Mouse (Mus musculus) brain, adult 2 months (tissue): ENCODE results near the gene Mogs.

ENCODE experiments used
- DNase-seq: peaks from one replicate; pipeline ENCODE4 v3.0.0; 2011; ENCODE audit warnings: low read depth, low spot score

Gene Mogs

GRCm38 (mm10) chr6:83115011-83115671 is at the start of gene Mogs:
TSS of gene Mogs (plus strand) at chr6:83115496.
- DNase-seq = peak; percentile 95

DNA sequence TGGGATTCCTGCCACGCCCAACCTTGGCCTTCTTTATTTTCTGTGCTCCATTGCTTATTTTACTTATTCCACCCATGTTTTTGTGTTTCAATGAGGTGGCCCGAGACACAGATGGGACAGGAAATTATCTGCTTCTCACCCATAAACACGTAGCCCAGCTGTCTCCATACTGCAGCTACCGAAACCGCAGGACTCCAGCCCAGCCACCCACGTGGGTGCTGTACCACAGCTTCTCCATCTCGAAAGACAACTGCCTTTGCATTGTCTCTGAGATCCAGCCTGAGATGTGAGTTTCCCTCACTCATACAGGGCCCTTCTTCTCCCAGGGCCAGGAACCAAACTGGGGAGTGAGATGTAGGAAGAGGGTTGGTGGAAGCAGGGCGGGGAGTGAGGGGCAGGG is 49.3 kb upstream of the Mogs start:
- no peak for DNase-seq

GRCm38 (mm10) chr6:83066441-83066840 is 48.9 kb upstream of the Mogs start:
- DNase-seq = no peak

DNA sequence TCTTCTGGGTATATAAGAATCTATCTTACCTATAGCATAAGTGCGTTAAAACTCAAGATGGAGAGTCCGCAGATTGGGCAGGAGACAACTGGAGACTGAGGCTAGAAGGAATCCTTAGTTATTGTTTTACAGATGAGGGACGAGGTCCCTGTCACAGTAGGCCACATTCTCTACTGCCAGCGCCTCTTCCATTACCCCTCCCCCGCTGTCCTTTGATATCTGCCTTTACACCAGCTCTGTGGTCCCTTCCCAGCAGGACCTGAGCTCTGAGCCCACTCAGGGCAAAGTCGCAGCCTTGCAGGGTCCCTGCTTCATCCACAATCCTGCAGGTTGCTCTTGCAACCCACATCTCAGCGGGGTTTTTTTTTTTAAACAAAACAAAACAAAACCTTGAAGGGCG is 47.1 kb upstream of the Mogs start:
- DNase-seq = no peak

GRCm38 (mm10) chr6:83068706-83069487 is 46.4 kb upstream of the Mogs start:
- no peak for DNase-seq

GRCm38 (mm10) chr6:83069488-83070246 is 45.6 kb upstream of the Mogs start:
- DNase-seq = no peak

DNA sequence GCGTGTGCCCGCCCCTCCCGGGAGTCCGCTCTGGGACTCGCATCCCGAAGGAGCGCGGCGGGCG is 45.2 kb upstream of the Mogs start, which contains the start of gene Tlx2:
Gene Tlx2, minus strand, starts transcription at position 47 of the 64 bp plus-strand sequence.
- no peak for DNase-seq

DNA sequence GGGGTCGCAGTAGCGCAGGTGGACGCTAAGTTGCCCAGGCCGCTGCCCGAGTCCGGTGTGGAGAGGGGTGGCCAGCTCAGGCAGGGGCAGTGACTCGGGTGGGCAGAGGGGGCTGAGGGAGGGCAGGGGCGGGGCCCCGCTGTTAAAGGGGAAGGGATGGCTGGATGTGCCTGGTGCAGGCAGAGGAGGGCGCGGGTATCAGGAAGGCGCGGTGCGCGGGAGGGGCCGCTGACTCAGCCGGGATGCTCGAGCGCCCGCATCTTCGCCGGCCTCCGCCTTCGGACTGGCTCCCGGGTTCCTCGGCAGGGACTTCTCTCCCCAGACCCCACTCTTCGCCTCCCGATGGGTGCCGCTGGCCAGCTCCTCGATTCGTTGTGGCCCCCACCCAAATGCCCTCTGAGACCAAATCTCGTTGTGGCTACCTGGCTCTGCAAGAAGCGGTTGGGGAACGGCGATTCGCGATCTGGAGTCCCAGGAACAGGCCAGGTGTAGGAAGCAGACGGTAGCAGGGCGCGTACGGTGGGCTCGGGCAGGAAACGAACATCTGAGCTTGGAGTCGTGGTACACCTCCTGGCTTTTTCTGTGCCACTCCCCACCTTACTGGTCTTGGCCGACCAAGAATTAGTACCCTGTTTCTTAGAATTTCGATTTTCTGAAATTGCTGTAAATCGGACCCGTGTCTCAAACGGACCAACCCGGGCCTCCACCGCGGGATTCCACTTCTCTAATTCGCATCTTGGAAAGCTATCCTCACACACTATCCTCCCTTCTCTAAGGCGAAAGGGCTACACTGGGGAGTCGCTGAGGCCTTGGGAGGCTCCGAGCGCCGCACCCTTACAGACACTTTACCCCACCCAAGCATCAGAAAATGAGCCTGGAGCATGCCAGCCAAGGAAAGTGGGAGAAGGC is 44.7 kb upstream of the Mogs start:
- no peak for DNase-seq

- DNase-seq = no peak
Observed at GRCm38 (mm10) chr6:83071220-83071619, 44.1 kb upstream of the Mogs start.

DNA sequence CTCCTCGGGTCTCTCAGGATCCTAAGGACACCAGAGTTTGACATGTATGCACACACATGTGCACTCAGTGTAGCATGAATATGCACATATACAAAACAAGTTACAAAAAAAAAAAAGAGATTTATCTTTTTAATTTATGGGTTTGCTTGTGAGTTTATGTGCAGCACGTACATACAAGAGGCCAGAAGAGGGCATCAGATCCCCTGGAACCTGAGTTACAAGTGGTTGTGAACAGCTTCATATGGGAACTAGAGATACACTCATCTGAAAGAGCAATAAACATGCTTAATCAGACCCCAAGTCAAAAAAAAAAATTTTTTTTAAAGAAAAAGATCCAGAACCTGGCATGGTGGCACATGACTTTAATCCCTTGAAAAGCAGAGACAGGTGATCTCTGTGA is 40.3 kb upstream of the Mogs start:
- DNase-seq = peak; percentile 22

GRCm38 (mm10) chr6:83077630-83078323 is 37.5 kb upstream of the Mogs start, which contains the start of gene Pcgf1:
TSS of gene Pcgf1 (plus strand) at chr6:83077869.
- DNase-seq = peak; percentile 99

DNA sequence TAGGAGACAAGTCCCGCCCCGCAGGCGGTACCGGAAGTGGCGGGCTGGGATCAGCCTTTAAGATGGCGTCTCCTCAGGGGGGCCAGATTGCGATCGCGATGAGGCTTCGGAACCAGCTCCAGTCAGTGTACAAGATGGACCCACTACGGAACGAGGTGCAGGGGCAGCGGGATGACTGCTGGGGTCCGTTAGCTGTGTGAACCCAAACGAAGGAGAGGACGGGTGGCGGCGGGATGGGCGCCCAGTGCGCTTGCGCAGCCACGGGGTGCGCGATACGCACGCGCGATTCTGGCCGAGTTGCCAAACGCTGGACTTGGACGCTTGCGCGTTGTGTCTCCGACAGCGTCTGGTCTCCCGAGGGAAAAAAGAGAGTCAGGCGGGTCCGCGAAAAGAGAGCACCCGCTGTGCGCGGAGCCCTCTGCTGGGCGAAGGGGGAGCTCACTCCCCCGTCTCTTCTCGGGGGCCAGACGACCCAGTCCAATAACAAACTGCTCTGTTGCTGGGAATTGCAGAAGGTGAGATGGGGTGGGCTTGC is 36.9 kb upstream of the Mogs start:
- peak; percentile 96 for DNase-seq

DNA sequence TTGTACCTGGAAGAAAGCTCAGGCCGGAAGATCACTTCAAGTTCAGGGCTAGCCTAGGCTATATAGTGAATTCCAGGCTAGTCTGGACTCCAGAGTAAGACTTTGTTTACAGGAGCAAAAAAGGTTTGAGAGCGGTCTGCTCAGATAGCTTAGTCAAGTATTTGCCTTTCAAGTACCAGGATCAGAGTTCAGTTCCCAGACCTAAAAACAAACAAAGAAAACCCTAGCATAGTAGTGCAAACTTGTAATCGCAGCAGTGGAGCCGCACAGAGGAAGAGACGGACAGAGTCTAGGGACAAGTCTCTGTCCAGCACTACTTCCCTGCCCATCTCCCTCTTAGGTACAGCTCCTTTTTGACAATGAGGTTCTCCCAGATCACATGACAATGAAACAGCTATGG is 35.1 kb upstream of the Mogs start:
- no peak for DNase-seq

DNA sequence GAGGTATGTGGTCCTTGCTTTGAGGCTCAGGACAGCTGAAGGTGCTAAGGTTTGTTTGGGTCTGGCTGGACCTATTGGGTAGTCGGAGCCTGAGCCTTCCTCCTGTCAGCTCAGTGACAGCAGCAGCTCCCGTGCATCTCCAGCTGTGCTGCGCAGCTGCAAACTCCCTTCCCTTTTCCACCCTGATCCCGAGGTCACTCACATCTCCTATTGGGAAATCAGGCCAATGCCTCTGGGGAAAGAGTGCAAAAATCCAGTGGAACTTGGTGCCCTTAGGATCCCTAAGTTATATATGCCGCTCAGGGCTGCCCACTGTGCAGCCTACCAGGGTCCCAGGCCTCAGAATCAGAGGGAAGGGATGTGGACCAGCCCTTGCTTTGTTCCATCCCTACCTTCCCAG is 31.8 kb upstream of the Mogs start:
- DNase-seq = no peak

DNA sequence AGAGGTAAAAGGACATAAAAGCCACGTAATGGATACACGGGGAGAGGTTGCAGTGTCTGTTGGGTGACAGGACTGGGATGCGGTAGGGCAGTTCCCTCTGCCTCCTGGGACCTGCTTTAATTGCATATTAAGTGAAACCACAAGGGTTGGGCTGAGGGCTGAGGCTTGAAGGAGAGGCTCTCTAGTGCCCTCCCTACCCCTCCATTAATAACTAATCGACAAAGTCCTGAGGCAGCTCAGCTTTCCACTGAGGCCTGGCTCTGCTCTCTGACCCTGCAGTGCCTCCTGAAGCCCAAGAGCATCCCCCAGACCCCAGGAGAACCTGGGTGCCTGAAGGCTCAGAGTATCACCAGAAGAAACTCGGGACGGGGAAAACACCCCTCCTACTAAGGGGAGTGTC is 30.8 kb upstream of the Mogs start:
- DNase-seq = no peak

DNA sequence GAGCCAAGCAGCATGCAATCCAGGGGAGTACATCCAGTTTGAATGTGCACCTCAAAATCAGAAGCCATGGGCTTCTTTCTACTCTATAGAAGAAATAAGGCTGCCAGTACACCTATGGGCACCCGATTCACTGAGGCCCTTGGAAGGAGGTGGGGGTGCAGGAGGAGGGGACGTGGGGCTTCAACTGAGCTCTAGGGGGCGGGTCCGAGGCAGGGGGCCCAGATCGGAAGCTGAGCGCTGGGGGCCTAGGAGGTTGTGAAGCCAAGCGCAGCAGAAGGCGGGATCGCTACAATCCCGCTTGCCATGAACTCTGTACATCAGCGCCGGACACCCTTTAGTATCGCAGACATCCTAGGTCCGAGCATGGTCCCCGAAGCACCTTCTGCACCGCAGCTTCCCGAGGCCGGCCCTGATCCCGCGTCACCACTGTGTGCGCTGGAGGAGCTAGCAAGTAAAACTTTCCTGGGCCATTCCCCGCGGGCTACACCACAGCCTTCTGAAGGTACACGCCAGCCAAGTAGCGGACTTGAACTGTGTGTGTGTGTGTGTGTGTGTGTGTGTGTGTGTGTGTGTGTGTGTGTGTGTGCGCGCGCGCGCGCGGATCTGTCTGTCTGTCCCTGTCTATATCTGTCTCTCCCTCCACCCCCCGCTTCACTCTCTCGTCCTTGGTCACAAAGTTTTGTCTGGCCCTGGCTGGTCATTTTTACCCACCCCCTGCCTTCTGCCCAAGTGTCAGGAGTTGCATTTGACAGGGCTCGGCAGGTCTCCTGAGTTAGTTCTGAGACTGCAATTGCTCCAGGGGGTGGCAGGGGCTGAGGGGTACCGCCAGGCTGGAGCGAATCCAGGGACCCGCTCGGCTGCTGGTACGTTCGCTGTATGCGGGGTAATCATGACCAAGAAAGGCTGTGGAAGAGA is 28.9 kb upstream of the Mogs start, which contains the start of gene Lbx2:
Gene Lbx2, plus strand, starts transcription at position 247 of the 915 bp plus-strand sequence.
- no peak for DNase-seq

DNA sequence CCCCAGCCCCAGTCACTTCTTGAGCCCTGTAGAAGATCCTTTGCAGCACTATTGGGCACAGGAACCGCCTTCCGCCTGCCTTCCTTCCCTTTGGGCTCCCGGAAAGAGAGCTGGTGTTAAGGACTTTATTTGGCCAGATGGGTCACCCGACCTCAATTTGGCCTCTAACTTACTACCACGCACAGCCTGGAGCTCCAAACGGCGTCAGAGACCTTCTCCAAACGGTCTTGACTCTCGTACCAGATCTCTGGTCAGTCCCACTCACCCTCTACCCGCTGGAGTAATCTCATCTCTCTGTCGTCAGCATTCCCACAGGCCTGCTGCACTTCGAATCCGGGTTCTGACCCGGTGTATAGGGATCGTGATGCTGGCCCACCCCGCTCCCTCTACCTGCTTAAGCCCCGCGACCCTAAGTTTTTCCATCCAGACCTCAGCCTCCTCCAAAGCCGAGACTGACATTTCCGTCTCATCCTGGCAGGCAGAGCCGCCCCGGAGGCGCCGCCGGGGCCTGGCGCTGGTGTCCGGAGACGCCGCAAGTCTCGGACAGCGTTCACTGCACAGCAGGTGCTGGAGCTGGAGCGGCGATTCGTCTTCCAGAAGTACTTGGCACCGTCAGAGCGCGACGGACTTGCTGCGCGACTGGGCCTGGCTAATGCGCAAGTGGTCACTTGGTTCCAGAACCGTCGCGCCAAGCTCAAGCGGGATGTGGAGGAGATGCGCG is 27.9 kb upstream of the Mogs start:
- DNase-seq = no peak

DNA sequence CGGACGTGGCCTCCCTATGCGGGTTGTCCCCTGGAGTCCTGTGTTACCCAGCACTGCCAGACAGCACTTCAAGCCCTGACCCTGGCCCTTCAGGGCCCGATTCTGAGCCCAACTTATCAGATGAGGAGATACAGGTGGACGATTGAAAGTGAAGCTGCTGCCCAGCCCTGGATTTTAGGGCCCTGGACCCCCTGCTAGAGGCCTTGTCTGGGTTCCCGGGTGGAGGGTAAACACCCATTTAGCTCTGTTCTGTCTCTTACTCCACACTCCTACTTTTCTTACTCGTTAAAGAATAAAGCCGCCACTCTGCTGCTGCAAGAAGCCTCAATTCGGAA is 27.4 kb upstream of the Mogs start:
- DNase-seq = no peak

DNA sequence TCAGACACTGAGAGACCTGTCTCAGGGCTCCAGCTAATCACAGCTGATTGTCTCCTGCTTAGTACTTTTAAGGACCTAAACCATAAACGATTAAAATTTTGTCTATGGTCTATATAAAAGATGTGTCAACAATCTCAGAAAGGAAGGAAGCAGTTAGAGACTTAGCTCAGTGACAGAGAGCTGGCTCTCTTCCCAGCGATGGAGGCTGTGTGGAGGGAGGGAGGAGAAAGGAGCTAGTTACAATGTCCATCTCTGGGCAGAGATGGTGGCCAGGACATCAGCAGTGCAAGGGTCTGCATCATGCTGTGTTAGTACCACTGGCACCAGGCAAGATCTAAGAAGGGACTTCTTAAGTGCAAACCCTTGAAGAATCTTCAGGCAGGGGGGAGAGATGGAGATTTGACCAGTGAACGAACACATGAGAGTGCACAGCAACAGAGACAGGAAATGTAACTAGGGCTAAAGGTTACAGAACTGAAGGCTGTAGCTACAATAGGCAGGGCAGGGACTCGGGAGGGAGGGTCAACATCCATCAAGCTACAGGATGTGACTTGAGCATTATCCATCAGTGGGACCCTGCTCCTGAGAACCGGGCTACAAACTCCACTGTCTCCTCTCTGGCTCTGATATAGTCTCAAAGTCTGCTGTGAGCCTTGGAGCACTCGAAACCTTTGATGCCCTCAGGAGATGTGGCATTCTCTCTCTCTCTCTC is 22.7 kb upstream of the Mogs start:
- DNase-seq = no peak
